Mouse (Mus musculus): ENCODE measurements around the gene Nfkb1.

DNA sequence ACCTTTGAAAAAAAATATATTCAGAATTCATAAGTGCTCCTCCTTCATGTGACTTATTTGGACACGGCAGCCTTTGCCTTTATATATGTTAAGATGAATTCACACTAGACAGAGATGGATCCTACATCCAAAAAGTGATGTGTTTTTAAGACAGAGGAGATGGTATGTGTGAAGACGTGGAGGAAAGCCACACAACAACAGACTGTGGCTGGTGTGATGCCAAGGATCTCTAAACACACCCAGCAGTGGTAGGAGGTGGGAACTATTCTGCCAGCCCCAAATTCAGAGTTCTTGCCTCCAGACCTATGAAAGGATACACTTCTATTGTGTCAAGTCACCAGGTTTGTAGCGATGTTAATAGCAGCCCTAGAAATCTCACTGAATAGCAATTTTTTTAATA, 24.3 kb downstream of the Nfkb1 start:
- no peak for TF ChIP-seq CTCF (IDR thresholded peaks at IDR 0.05; ENCODE audit: control insufficient read depth, insufficient read depth, insufficient read length)
- TF ChIP-seq CEBPB (IDR thresholded peaks at IDR 0.05; ENCODE audit: low read depth): no peak
- TF ChIP-seq MYOD1 (IDR thresholded peaks at IDR 0.05; ENCODE audit: control insufficient read depth, insufficient read length, low read depth): no peak
- no peak for TF ChIP-seq FOSL1 (IDR thresholded peaks at IDR 0.05; ENCODE audit: insufficient read depth, low read length, poor library complexity, severe bottlenecking)
- no peak for TF ChIP-seq USF1 (IDR thresholded peaks at IDR 0.05; ENCODE audit: low read depth)

All from C2C12 (cell line).